Mouse (Mus musculus) E14TG2a.4 (cell line): ENCODE measurements at regions not wholly inside any gene's neighbourhood (a gene's known extent, or its start where the extent isn't known, plus 50 kb on each side); places are given as distances from the start of the nearest gene placed in this dataset.

Experiments
- H3K27me3 ChIP-seq: 2 replicates; pipeline ENCODE4 v1.6.1; 2014; ENCODE audit warnings: low read length, control low read depth; ENCODE audit not compliant: insufficient read depth
- H3K36me3 ChIP-seq: 2 replicates; pipeline ENCODE4 v1.6.1; 2014; ENCODE audit warnings: low read length, control low read depth; ENCODE audit not compliant: insufficient read depth
- H3K4me1 ChIP-seq: replicated peaks from 2 replicates; pipeline ENCODE4 v1.6.1; 2014; ENCODE audit warnings: low read depth, low read length, control low read depth
- H3K4me3 ChIP-seq: replicated peaks from 2 replicates; pipeline ENCODE4 v1.5.1; 2014; ENCODE audit warnings: mild to moderate bottlenecking, low read length
- H3K9me3 ChIP-seq: 2 replicates; pipeline ENCODE4 v1.6.1; 2014; ENCODE audit warnings: low read length, control low read depth
- CTCF ChIP-seq: conservative IDR thresholded peaks from 2 replicates; pipeline ENCODE4 v1.5.1; 2014; ENCODE audit warnings: low read length
- NANOG ChIP-seq: IDR thresholded peaks from 2 replicates; pipeline ENCODE4 v1.6.1; 2014; ENCODE audit warnings: borderline replicate concordance, low read length, mixed read lengths
- POU5F1 ChIP-seq: IDR thresholded peaks from 2 replicates; pipeline ENCODE4 v1.6.1; 2014; ENCODE audit warnings: low read length, borderline replicate concordance

DNA sequence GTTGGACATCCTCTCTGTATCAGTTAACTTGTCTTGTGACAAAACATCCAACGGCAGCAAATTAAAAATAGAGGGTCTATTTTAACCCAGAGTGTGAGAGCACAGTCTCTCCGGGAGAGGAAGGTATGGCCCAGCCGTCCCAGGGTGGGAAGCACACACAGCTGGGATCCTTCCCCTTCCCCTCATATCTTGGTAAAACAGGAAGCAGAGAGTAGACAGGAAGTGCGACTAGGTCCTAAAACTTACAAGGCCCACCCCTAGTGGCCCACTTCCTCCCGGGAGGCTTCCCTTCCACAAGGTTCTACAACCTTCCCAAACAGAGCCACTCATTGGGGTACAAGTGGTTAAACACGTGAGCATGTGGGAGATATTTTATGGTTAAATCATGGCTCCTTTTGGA lies 56.4 kb upstream of the Max start:
- TF ChIP-seq NANOG (no peak), POU5F1 (no peak), CTCF (no peak)
- no peak overlapping the region for H3K4me3 ChIP-seq

DNA sequence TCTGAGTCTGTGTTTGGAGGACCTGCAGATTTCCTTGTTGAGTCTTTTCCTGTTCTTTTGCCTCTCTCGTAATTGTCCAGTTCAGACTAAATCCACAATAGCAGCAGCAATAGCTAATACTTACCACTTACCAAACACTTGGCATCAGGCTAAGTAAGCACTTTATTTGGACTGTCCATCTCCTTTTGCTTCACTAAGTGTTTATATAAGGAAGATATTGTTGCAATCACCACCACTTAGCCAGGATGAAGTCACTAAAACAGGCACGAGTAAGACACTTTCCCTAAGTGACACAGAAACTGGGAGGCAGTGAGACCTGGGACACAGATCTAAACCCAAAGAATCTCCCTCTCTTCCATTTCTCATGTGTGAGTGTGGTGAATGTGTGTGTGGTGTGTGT lies 52.9 kb upstream of the Max start:
- Histone ChIP-seq H3K4me3 (no peak overlapping the region), H3K36me3 (no peaks in the 10 kb centered on the region), H3K4me1 (peaks cover 3% of the 10 kb centered on the region; the same call in 1 of the 2 replicates), H3K27me3 (peaks cover under 1% of the 10 kb centered on the region; the same call in 1 of the 2 replicates), H3K9me3 (no peaks in the 10 kb centered on the region)
- no peak for TF ChIP-seq POU5F1
- TF ChIP-seq CTCF, result no peak

More for the DNA sequence above, 56.4 kb upstream of the Max start:
- Histone ChIP-seq H3K36me3 (no peaks in the 10 kb centered on the region), H3K9me3 (no peaks in the 10 kb centered on the region), H3K27me3 (peaks cover 17% of the 10 kb centered on the region), H3K4me1 (peaks cover 6% of the 10 kb centered on the region; the same call in 1 of the 2 replicates)
